Mouse (Mus musculus) megakaryocyte, embryonic 14.5 days (primary cell): Measurements from ENCODE around the gene Upb1.

Source experiments
- FLI1 ChIP-seq: IDR thresholded peaks from 2 replicates; pipeline ENCODE4 v1.6.1; 2012; ENCODE audit warnings: low read length, inconsistent platforms, mixed read lengths
- GATA1 ChIP-seq: IDR thresholded peaks from 3 replicates; pipeline ENCODE4 v1.6.1; 2012; ENCODE audit warnings: mixed read lengths, low read length, inconsistent platforms, borderline replicate concordance

- no peak for TF ChIP-seq GATA1
- TF ChIP-seq FLI1: no peak
Measured at GRCm38 (mm10) chr10:75486086-75486979, 85.4 kb downstream of the Upb1 start.
